Mouse (Mus musculus): ENCODE measurements around the gene Sema3f.

Gene Sema3f

DNA sequence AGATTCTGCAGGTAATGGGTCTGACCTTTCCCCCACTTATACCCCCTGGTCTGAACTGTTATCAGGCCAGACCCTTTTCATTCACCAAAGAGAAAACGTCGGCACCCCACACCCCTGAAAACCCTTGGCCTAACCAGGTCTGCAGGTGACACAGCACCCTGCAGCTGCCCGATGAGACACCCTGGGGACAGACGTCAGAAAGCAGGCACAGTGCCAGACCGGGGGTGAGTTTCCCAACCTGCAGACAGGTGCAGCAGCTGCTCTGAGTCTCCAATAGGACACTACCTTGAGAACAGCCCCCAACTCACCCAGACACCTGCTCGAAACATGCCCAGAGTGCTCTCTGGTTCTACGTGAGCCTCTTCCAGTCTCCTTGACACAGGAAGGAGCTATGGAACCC, 21.3 kb downstream of the Sema3f start:
- no peak for DNase-seq

DNA sequence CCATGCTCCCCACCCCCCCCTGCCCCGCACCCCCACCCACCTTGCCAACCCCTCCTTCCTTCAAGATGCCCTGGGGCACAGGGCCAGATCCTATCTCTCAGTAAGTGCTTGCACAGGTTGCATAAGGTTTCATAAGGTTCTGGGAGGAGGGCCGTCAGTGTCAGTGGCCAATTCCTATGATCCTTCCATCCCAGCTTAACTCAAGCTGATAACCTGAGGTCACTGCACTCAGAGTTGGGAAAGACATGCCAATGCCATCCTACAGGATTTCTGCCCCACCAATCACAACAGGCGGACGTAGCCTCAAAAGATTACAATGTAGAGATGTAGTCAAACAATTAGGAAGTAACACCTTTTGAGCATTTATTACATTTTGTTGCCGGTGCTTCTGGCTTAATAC, 21.9 kb downstream of the Sema3f start:
- no peak for DNase-seq

DNA sequence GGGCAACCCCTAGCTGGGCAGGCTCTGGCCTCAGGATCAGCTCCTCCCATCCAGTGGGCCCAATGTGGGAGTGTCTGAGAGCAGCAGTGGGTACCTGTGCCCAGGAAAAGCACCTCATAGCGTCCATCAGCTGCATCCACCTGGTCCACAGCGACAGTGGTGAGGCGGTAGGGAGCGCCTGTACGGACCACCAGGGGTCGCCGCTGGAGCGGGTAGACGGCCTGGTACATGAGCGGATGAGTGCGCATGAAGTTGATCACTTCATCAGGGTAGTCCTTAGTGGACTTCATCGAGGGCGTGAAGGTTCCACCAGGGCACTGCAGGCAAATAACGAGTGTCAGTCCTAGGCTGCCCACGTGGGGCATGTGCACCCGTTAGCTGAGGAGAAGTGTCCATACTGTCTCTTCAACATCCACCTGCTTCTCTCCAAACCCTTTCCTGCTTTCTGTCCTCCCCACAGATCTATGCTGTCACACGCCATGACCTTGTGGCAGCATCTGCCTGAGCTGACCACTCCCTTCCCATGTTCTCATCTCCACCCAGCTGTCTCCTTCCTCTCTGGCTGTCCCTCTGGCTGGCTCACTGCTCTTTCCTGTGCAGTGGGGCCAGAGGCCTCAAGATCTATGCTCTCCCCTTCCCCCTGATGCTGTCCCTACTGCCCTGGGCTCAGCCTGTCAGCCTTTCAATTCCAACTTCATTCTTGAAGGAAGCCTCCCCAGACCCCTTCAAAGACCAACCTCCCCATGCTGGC, 24.9 kb downstream of the Sema3f start:
- DNase-seq: no peak

DNA sequence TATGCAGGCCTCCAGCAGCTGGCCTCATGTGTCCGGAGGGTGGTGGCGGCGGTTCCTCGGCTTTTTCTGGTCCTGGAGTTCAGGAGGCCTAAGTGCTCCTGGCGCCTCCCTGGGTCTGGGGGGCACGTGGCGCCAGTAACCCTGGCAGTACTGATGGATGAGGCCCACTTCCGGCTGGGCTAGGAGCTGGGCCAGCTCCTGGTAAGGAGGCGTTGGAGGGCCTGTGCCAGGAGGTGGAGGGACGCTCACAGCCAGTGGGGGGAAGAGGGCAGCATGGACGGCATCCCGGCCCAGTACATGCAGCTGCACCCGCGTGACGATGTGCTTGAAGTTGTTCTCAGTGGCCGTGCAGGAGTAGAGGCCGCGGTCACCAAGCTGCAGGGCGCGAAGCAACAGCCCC, 27.9 kb downstream of the Sema3f start:
- no peak for DNase-seq

DNA sequence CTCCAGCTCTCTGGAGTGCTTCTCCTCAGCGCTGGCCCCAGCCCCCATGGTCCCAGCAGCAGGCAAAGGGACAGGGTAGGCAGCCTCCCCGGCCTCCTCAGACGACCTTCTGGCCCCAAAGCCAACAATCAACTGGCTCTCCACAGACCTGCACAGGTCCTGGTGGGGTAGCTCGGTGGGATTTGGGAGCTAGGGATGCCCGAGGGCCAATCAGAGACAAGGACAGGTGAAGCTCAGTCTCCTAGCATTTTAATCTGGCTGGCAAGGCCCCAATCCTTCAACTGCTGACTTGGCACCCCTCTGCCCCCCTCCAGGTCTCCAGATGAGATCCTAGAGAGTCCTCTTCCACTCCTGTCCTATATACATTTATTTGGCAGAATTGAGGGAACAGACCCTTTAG, 30.8 kb downstream of the Sema3f start, which contains the start of gene Gnat1:
Gnat1 (minus strand) TSS at position 212 of the 400 bp plus-strand sequence.
- no peak for DNase-seq

DNA sequence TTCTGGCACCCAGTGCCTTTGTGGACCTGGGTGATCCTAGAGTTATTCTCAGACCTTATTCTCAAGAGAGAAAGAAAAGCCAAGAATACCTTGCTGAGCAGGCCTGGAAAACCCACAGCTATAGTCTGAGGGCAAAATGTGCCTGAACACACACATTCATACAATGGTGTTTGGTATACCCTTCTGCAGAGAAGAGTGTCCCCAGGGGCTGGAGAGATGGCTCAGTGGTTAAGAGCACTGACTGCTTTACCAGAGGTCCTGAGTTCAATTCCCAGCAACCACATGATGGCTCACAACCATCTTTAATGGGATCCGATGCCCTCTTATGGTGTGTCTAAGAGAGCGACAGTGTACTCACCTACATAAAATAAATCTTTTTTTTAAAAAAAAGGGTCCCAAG, 31.4 kb downstream of the Sema3f start:
- DNase-seq: no peak

DNA sequence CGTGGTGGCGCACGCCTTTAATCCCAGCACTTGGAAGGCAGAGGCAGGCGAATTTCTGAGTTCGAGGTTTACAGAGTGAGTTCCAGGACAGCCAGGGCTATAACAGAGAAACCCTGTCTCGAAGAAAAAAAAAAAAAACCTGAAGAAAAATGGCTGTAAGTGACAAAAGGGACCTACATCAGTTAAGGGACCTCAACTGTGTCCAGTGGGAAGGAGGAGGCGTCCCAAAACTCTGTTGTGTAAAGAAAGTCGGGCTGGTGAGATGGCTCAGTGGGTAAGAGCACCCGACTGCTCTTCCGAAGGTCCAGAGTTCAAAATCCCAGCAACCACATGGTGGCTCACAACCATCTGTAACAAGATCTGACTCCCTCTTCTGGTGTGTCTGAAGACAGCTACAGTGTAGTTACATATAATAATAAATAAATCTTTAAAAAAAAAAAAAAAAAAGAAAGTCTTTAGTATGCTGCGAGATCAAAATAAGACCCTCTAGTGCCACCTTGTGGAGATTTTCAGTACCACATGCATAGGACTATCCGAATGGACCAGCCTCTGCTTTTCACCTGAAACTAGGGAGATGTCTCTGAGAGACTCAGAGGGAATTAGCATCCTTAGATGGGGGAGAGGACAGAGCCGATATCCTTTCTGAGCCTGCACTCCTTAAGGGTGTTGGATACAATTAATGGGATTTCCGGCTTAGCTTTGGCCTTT, 32.3 kb downstream of the Sema3f start:
- DNase-seq: peak; percentile 76

DNA sequence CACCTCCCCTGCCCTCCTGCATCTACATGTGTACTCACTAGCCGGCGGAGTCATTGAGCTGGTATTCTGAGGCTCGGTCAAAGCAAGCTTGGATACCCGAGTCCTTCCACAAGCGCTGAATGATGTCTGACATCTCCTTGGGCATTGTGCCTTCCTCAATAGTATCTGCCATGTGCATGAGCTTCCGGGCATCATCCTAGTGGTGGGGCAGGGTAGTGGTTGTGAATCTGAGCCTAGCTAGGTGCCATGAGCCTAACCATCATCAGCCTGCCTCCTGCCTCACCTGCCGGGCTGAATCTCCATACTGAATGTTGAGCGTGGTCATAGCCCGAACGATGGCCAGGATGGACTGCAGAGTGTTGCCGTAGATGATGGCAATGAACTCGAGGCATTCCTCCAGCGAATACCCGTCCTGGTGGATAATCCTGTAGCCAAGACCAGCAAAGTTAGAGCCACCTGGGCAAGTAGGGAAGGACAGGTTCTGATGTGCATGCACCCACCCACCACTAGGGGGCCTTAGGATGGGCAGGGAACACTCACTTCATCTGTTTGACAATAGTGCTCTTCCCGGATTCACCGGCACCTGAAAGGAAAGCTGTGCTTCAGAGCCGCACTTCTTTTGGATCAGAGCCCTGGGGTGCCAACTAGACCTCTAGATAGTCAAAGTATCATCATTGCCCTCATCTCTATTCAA, 33.0 kb downstream of the Sema3f start:
- peak; percentile 62 for DNase-seq

DNA sequence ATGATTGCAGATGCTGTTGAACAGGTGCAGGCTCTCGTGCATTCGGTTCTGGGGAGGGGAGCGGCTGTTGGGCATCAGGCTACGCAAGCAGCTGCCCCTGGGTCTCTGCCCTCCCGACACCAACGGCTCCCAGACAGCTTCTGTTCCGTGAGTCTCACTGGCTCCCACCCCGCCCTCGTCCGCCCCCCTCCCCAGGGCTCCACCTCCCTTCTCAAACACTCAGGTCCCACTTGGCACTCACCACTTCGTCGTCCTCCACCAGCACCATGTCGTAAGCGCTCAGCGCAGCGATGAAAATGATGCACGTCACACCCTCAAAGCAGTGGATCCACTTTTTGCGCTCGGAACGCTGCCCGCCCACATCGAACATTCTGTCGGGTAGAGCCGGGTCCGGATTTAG, 34.0 kb downstream of the Sema3f start:
- DNase-seq: no peak

DNA sequence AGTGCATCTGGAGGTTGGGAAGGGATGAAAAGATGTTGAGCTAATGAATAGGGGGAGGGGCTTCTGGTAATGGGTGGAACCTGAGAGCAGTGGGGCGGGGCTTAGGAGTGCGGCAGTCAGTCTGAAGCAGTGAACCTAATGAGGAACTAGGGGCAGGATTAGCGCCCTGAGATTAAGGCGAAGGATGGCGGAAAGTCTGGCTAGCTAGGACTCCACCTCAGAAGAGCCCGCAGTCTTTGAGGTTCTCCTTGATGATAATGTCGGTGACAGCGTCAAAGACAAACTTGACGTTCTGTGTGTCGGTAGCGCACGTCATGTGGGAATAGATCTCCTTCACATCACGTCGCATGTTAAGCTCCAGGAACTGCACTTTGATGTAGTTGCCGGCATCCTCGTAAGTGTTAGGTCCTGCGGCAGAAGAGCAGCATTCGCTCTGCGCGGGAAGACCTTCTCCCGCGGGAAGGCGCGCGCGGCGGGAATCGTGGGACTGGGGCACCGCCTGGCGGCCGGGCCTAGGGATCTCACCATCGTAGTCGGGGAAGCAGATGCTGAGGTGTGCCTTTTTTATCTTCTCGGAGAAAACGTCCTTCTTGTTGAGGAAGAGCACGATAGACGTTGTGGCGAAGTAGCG, 34.5 kb downstream of the Sema3f start:
- peak; percentile 51 for DNase-seq

DNA sequence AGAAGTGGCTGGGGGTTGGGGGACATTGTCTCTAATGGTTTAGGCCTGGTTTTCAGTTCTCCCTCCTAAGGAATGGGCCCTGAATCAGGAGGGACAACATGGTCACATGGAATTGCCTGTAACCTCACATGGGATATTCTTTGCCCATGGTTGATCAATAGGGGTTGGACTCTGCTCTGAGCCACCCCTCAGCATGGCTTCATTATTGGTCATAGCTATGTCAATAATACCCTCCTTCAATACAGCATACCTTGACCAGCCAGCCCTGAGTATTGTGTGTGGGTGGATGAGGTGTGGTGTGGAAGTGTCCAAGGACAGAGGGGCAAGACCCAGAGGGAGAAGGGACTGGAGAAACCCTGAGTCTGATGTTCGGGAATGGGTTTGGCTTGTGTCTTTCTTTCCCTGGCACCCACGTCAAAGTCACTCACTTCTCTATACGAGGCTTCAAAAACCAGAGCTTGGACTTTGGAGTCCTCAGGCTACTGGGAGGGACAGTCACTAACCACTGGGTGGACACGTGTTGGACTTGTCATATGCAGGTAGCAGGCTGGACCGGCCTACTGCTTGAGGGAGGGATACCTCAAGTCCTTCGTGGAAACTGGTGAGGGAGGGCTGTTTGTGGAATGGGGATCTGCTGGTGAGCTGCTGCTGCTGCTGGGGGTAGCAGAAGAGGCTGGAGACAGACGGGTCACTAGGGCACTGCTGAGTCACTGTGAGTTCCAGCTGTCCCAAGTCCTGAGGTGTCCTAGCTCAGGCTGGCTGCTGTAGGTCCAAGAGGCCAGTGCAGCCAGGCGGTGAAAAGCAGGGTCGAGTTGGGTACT, 35.5 kb downstream of the Sema3f start:
- no peak for DNase-seq

DNA sequence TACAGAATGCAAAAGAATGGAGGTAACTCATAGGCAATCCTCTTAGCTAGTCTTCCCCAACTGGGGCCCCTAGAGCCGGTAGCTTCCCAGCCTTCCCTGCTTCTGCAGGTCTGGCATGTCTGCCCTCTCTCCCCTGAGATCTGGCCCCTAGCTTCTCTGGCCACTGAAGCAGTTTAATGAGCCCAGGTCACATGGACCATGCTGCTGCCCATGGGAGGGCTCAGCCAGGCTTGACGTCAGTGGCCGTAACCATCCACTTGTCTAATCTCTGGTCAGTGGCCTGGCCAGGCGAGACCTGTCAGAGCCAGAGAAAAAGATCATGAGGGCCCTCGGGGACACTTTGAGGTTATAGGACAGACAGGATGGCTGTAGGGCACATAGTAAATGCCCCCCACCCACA, 40.0 kb downstream of the Sema3f start:
- no peak for DNase-seq

DNA sequence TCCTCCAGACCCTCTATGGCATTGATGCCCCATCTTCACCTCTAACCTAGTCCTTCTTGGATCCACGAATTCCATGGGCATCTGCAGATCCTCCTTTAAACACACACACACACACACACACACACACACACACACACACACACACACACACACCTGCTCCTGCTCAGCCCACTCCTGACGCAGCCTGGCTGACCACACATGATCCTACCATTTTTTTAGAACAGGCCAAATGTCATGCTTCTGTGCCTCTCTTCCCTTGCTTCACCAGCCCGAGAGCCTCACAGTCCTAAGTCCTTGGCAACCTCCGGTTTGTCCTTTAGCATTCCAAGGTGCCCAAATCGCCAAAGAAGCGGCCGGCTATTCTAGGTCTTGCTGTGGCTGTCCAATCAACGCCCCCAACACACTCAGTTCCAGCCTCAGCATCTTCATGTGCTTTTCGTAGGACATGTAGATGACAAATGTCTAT, 40.8 kb downstream of the Sema3f start, which contains the start of gene Slc38a3:
Slc38a3 (minus strand) TSS at position 51 of the 466 bp plus-strand sequence.
- no peak for DNase-seq

DNA sequence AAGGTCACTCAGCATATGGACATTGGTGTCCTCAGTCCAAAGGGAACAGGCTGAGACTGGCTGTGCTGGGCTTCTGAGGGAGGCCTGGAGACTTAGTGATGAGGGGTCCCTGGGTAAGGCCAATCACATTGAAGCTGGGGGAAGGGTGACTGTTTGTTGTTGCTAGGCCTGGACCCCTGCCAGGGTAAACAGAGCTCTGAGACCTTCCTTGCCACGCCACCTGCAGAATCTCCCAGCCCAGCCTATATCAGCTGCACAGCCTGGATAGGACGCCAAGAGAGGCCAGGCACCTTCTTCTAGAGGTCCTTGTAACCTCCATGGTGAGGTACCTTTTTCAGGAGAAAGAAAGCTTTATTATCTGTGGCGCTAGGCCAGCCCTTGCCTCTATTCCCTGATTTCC, 41.4 kb downstream of the Sema3f start:
- no peak for DNase-seq

DNA sequence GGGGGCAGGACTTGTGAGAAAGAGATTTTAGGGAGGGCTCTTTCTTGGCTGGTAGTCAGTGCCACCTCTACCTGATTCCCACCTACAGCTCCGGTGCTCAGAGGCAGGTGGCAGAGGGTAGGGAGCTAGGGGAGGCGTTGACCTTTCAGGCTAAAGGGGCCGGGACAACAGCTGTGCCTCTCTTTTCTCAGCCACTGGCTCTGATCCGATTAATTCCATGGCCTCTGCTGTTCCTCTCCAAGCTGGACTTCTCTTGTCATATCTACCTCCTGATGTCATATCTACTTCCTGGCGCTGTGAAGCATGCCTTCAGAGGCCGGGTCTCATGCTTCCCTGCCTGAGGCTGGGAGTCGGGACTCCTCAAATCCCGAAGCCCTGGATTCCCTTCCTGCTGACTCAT, 42.3 kb downstream of the Sema3f start:
- no peak for DNase-seq

DNA sequence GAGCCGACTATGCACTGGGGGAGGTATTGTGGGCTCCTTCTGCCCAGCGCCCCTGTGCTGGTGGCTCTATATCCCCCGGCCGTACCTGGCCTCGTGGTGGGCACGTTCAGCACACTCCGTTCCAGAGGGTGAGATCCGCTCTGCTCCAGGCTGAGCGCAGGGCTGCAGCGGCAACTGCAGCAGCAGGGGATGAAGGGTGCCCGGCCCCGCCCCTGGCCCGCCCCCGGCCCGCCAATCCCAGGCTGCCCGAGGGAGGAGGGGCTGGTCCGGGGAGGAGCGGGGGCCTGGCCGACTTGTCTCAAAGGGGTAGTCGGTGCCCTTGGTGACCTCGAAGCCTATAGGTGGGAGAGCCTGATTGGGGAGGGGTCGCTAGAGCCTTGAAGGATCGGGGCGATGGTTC, 43.1 kb downstream of the Sema3f start:
- no peak for DNase-seq

DNA sequence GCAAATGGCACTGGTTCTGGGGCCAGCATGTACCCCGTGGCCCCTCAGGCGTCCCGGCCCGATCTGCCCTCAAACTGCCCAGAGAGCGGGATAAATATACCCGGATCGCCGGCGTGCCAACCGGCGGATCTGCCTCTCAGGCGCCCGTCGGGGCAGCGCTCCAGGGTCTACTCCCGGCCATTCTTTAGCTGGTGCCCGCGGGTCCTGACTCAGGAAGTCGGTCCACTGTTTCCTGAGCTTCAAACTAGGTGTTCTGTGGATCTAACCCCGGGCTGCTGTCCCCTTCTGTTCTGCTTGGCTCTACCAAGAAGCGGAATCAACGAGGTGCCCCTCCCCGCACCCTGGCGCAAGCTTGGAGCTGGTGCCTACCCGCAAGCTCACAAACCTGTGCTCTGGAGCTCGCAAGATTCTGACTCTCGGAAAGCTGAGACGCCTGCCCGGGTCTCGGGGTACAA, 43.5 kb downstream of the Sema3f start:
- DNase-seq: no peak

DNA sequence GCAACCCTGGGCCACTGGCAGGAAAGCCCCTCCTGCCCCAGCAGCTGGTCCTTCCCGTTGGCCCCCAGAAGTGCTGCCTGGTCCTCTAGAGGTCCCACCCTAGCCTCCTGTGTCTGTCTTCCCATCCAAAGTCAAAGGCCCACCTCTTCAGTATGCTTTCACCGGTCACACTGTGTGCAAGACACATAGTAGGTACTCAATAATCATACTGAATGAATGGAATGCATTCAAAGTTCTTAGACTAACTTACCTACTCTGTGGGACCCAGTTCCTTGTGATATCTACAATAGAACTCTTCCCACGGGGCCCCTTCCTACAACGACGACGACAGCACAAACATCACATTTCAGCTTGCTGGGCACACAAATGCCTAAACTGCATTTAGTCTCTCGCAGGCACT, 45.0 kb downstream of the Sema3f start:
- no peak for DNase-seq

DNA sequence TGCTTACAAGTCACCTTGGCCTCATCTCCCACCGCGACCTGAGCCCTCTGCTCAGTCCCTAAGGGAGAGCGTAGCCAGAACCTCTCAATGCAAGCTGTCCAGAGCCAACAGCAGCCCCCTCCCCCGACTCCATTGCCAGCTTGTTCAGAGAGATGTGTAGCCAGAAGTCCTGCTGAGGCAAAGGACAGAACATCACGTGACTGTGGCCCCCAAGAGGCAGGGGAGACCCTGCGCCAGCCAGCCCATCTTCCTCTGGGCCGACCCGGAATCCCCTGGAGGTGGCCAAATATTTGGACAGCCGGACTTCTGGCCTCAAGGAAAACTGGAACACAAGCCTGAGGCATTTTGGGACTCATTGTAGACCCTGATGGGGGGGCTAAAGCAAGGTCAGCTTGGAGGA, 46.8 kb downstream of the Sema3f start:
- DNase-seq: peak; percentile 43

DNA sequence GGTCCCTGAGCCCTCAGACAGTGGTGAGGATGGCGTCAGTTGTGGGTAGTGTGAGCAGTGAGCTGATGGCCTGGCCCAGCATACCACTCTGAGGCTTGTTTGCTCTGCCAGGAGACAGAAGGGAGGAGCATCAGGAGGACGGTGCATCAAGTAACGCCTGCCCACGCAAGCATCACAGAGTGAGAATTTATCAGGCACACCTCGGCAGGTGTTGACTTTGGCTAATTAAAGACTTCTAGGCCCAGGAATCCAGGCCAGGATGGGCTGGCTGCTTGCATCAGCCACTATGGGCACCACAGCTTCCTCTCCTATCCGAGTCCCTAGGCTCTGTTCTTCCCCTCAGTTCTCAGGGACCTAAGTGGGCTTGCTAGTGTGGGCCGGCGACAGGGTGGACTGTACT, 47.9 kb downstream of the Sema3f start:
- DNase-seq: no peak

DNA sequence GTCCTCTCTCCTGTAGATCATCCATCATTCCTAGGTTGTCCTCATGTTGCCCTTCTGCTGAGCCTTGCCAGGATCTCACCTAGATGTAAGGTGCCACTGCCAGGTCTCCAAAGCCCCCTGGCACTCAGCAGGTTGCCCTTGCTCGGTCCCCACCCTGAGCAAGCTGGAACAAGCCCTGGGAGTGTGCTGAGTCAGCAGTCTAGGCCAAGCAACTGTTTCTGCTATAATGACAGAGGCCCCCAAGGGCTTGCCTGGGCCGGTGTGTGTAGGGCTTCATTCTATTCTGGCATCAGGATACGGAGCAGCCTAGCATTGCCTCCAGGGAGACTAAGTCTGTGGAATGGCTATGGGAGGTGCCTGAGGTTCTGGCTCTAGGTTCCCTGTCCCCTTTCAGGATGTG, 49.5 kb downstream of the Sema3f start:
- DNase-seq: no peak

DNA sequence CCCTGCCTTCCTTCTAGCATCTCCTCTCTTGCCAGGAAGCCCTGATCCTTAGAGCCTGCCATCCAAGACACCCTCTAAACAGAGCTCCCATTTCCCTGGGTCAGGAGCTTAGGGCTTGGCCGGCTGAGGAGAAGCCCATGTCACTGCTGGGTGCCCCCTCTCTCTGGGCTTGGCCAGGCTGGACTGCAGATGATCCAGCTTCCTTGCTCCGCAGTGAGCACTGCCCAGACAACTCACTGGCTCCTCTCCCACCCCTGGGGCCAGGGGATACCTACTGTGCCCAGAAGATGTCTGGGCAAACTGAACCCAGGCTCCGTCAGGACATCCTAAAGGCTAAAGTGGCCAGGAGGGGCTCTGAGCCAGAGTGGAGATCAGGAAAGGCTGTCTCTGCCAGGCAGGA, 50.3 kb downstream of the Sema3f start:
- no peak for DNase-seq

Measured in cerebellum, adult 9-11 months (tissue).